Mouse (Mus musculus) forelimb bud, embryonic 11.5 days (tissue): Measurements from ENCODE around the gene Pacrg.

Source experiments
- DNase-seq: peaks from one replicate; pipeline ENCODE4 v3.0.0-alpha.2; 2012; ENCODE audit warnings: low read depth, low spot score

Gene Pacrg

DNA sequence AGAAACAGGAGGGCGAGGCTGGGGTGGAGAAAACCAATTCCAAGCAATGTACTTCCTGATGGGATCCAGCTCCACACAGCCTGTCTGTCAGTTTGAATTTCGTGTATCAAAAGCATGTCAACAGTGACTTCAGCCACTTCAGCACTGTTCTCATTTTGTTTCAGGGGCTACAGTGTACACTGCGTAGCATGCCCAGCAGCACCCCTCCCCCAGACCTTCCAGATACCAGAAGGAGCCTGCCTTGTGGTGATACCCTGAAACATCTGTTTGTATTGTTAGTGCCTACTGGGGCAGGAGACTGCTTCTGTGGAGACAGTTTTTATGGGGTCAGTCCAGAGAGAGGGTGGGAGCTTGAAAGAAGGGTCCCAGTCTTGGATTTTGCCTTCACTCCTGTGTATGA, 466.4 kb downstream of the Pacrg start:
- DNase-seq: no peak

DNA sequence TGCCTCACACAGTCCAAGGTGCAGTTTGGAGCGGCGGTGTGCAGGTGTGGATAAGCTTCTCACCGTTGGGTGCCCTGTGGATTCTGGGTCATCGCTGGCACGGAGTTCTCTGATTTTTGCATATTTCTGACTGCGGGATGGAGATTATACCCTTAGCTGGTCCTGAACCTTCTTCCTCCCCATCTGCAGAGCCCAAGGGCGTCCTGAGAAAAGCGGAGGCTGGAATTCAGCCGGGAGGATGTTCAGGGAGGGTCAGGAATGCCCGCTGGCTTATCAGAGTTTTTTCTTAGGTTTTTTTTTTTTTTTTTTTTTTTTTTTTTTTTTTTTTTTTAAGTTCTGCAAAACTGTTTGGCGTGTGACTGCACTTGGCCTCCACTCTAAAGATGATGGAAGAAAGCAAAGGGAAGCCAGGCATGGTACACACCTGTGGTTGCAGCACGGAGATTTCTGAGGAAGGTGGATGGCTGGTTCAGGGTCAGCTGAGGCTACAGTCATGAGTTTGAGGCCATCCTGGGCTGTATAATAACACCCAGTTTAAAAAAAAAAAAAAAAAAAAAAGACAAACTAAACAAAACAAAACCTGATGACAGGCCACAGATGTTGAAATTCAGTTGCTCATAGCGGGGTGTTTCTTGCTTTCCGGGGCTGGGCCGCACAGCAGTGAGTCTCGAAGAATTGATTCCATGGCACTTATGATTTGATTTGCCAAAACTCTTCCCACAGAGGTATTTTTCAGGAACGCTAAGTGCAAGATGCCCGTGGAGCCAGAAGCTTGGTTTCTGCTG, 467.9 kb downstream of the Pacrg start:
- DNase-seq: no peak

GRCm38 (mm10) chr17:10371472-10371871, 468.6 kb downstream of the Pacrg start:
- DNase-seq: no peak

DNA sequence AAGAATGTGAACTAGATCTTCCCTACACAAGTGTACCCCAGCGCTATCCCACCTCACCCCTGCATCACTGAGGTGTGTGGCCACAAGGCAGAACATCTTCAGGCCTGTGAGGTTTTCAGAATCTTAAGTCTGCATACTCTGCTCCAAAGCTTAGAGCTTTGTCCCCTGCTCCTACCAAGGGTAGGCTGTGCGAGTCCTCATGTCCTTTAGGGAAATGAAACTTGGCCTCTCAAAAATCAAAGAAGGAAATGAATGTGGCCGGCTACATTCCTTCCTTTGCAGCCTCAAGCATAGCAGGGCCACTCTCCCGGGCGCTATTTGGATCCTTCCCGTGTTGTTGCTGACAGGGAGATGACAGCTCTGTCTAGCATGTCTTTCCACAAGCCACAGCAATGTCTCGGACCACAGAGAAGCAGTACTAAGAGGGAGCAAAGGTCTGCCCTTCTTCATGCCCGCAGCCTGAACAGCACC, 469.4 kb downstream of the Pacrg start:
- no peak for DNase-seq

- DNase-seq: no peak
Measured at GRCm38 (mm10) chr17:10369961-10370659, 470.0 kb downstream of the Pacrg start.

GRCm38 (mm10) chr17:10367044-10367443, 473.1 kb downstream of the Pacrg start:
- DNase-seq: no peak

- DNase-seq: no peak
Measured at GRCm38 (mm10) chr17:10366577-10366976, 473.5 kb downstream of the Pacrg start.

GRCm38 (mm10) chr17:10365501-10366482, 474.3 kb downstream of the Pacrg start:
- DNase-seq: no peak

- no peak for DNase-seq
Measured at GRCm38 (mm10) chr17:10363151-10363550, 477.0 kb downstream of the Pacrg start.

GRCm38 (mm10) chr17:10361882-10362291, 478.2 kb downstream of the Pacrg start:
- DNase-seq: no peak

GRCm38 (mm10) chr17:10360738-10361137, 479.4 kb downstream of the Pacrg start:
- no peak for DNase-seq

DNA sequence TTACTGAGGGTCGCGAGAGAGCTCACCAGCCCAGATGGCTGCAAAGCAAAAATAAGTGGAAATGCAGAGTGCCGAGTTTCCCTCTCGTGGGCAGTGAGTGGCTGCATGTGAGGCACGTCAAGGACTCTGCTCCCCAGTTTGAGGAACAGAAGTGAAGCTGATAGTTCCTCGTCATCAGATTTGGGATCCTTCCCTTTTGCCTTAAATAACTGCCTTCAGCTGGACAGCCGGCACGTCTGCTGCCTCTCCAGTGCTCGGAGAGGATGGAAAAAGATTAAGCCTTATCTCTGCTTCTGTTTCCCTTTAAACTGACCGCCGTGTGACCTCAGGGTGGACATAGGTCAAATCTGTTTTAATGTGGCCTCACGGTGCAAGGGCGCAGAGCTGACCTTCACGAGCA, 480.6 kb downstream of the Pacrg start:
- DNase-seq: no peak

DNA sequence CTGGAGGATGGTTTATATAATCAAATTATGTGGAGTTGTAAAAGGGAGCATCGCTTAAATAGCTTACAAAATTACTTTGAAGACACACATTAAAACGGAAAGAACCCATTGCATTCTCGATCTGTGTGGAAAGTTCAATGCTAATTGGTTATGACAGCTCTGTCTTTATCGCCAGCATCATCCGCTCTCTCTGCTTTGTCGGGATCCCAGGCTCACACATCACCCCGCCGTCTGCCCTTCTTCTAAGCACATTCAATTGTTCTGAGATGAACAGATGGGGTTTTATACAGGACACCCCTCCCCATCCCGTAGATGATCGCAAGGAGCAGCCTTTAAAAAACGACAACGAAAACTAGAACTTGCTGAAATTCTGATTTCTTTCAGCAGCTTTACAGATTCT, 482.8 kb downstream of the Pacrg start:
- no peak for DNase-seq

DNA sequence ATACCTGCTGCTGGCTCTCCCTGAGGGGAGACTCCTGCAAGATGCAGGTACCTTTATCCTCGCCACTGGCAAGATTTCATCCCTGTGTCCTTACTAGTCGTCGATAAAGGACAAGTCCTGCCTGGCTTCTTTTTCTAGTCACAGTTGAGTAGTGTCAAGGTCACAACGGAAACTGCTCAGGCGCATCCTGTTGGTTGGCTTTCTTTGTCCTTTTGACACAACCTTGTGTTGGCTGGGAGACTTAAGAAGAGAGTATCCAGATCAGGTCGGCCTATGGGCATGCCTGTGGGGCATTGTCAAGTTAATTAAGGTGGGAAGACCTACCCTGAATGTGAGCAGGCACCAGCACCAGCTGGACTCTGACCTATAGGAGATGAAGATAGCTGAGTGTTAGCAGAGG, 483.8 kb downstream of the Pacrg start:
- no peak for DNase-seq

GRCm38 (mm10) chr17:10355746-10356145, 484.4 kb downstream of the Pacrg start:
- peak; percentile 71 for DNase-seq
